Mouse (Mus musculus) hindbrain, embryonic 15.5 days (tissue): ENCODE results near the gene Ciao2a. TPM values are rescaled to one million over a fixed set of nuclear protein-coding genes. Genes with fewer than 3 reads are reported as not detected.

Experiments used
- ATAC-seq: fragments of 200-750 bp; cut with Nextera tagmentation; 2 replicates; pipeline ENCODE4 v1.8.0; 2017; ENCODE audit warnings: low read depth, moderate number of reproducible peaks, moderate TSS enrichment; ENCODE audit not compliant: low FRiP score
- H3K27ac ChIP-seq: fragments of 300-500 bp; sonication (generic); replicated peaks from 2 replicates; pipeline ENCODE4 v1.5.1; 2015; ENCODE audit warnings: mild to moderate bottlenecking, inconsistent platforms
- H3K27me3 ChIP-seq: fragments of 300-500 bp; sonication (generic); 2 replicates; pipeline ENCODE4 v1.6.1; 2015; ENCODE audit warnings: control low read depth, inconsistent platforms
- H3K36me3 ChIP-seq: fragments of 300-500 bp; sonication (generic); 2 replicates; pipeline ENCODE4 v1.6.1; 2015; ENCODE audit warnings: control low read depth, inconsistent platforms
- H3K4me1 ChIP-seq: fragments of 300-500 bp; sonication (generic); replicated peaks from 2 replicates; pipeline ENCODE4 v1.6.1; 2015; ENCODE audit warnings: control low read depth, inconsistent platforms
- H3K4me2 ChIP-seq: fragments of 300-500 bp; sonication (generic); 2 replicates; pipeline ENCODE4 v1.6.1; 2015; ENCODE audit warnings: moderate library complexity, mild to moderate bottlenecking, inconsistent platforms
- H3K4me3 ChIP-seq: fragments of 300-500 bp; sonication (generic); 2 replicates; pipeline ENCODE4 v1.5.1; 2015; ENCODE audit warnings: mild to moderate bottlenecking, inconsistent platforms
- H3K9ac ChIP-seq: fragments of 300-500 bp; sonication (generic); 2 replicates; pipeline ENCODE4 v1.6.1; 2015; ENCODE audit warnings: inconsistent platforms
- H3K9me3 ChIP-seq: fragments of 300-500 bp; sonication (generic); 2 replicates; pipeline ENCODE4 v1.6.1; 2016; ENCODE audit warnings: control low read depth, inconsistent platforms
- WGBS: fragments of 180-500 bp; shearing (Covaris S2); methylation state at CpG from one replicate; pipeline ENCODE4 v1.1.7; 2015; 5-methylcytosine and 5-hydroxymethylcytosine counted together
- polyA plus RNA-seq: library from polyadenylated mRNA; unstranded; fragments of >200 nt; fragmentation: Nextera tagmentation; extraction: Ambion mirVana; gene quantifications from 2 replicates; pipeline ENCODE4 v1.2.1, GENCODE M21; 2015

Gene Ciao2a
- polyA plus RNA-seq, 1 experiment from 2014 or later = 68.5 TPM

DNA sequence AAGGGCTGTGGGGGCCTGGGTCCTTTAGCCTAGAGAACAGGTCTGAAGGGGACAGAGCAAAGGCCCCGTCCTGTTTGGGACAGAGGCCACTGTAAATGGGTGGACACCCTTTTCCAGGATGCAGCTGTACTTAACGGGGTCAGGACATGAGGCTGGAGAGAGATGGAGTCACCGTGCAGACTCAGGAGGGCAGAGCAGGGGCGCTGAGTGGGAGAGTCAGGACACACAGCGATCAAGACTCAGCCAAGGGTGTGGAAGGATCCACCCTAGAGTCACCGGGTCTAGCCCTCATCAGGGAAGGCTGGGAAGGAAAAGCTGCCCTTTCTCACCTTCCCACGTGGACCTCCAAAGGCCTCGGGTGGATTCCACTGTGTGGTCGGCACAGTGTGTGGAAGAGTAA, 25.6 kb downstream of the Ciao2a start:
- H3K9ac ChIP-seq = no peak overlapping the region
- H3K9me3 ChIP-seq = no peaks in the 10 kb centered on the region
- no peak for ATAC-seq
- WGBS = 73% methylated on average over 9 of the region's 9 CpGs
- H3K4me2 ChIP-seq = no peak overlapping the region
- H3K4me1 ChIP-seq = no peaks in the 10 kb centered on the region
- H3K27me3 ChIP-seq = peaks cover 4% of the 10 kb centered on the region; the same call in 1 of the 2 replicates
- no peaks in the 10 kb centered on the region for H3K36me3 ChIP-seq
- no peak overlapping the region for H3K27ac ChIP-seq
- H3K4me3 ChIP-seq = no peak overlapping the region

DNA sequence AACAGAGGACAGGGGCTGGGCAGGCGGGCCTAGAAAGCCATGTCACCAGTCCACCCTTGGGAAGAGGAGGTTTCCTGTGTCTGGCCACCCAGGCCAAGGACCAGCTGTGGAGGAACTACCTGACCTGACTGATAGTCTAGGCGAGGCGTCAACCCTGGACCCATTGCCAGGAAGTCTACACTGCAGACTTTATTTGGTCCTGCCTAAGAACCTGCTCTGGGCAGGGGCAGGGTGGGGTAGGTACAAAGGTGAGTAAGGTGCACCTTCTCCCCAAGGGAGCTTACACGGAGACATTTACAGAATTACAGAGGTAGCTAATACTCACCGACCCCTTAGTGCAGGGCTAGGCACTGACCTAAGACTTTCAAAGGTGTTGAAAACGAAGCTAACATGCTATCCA, 27.2 kb downstream of the Ciao2a start:
- H3K4me2 ChIP-seq = no peak overlapping the region
- no peaks in the 10 kb centered on the region for H3K36me3 ChIP-seq
- peaks cover 4% of the 10 kb centered on the region for H3K4me1 ChIP-seq
- peaks cover 19% of the 10 kb centered on the region for H3K27me3 ChIP-seq
- WGBS = 92% methylated on average over 6 of the region's 6 CpGs
- no peak overlapping the region for H3K4me3 ChIP-seq
- no peak for ATAC-seq
- H3K9ac ChIP-seq = no peak overlapping the region
- H3K27ac ChIP-seq = no peak overlapping the region
- H3K9me3 ChIP-seq = no peaks in the 10 kb centered on the region

DNA sequence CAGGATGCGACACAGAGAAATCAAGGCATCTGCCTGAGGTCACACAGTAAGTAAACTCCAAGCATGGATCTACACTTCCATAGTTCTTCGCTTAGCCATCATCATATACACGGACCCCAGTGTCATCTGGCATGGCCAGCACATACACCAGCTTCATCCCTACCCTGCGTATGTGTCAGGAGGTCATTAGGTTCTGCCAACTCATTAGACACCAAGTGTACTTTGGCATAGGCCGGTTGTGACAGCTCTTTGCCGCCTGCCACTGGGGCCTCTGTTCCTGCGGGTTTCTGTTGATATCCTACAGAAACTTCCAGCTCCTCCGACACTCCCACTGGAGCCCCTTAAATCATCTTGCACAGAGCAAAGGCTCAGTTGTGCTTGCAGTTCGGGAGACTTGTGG, 27.6 kb downstream of the Ciao2a start:
- Histone ChIP-seq H3K4me3 (no peak overlapping the region), H3K27ac (no peak overlapping the region), H3K36me3 (no peaks in the 10 kb centered on the region), H3K4me1 (peaks cover 4% of the 10 kb centered on the region), H3K9ac (no peak overlapping the region), H3K4me2 (no peak overlapping the region), H3K9me3 (no peaks in the 10 kb centered on the region), H3K27me3 (peaks cover 21% of the 10 kb centered on the region)
- ATAC-seq = no peak
- 91% methylated on average over 9 of the region's 9 CpGs for WGBS

DNA sequence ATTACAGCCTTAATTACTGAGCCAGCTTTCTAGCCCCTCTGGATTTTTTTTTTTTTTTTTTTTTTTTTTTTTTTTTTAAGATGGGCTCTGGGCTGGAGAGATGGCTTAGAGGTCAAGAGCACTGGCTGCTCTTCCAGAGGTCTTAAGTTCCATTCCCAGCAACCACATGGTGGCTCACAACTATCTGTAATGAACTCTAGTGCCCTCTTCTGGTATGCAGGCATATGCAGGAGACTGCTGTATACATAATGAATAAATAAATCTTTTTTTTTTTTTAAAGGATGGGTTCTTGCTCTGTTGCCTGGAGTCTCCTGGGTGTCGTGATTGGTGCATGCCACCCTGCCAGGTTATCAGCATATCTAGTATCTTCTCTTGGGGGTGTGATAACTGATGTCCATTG, 29.1 kb downstream of the Ciao2a start:
- no peak overlapping the region for H3K27ac ChIP-seq
- H3K4me1 ChIP-seq = peaks cover 4% of the 10 kb centered on the region
- no peak overlapping the region for H3K9ac ChIP-seq
- ATAC-seq = no peak
- no peak overlapping the region for H3K4me3 ChIP-seq
- H3K4me2 ChIP-seq = no peak overlapping the region
- peaks cover 24% of the 10 kb centered on the region for H3K27me3 ChIP-seq
- H3K36me3 ChIP-seq = no peaks in the 10 kb centered on the region
- 76% methylated on average over 1 of the region's 1 CpGs for WGBS
- no peaks in the 10 kb centered on the region for H3K9me3 ChIP-seq

DNA sequence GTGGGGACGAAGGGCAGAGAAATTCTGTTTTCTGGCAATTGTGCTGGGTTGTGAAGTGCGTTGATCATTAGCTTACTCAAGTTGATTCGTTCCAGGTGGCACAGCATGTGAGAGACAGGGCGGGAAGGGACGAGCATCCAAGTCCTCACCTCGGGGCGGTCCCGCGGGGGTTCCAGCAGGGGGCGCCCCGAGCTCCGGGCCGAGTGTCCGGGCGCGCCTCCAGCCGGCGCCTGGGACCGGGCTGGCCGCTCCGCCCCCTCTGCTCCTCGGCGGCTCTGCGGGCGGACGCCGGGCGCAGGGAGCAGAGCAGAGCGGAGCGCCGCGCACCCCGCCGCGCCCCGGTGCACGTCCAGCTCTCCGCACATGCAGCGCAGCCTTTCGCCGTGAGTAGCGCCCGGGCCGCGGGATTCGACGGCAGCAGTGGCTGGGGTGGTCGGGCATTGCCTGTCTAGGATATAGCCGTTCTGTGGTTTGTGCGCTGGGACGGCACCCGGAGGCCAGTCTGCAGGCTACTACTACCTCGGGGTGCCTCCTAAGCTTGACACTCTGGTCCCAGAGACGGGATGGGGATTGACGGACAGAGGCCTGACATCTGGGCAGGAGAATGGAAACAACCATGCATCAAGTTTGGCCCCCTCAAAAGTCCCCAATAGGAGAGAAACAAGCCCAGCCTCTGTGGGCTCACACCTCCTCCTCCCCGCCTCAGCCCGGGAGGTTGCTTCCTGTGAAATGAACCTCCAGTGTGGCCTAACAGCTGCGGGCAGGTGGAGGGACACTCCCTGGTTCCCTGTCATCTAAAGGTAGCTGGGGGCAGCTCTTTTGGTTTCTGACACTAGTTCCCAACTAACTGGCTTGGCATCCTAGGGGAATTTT, 31.8 kb downstream of the Ciao2a start, which contains the start of gene Dapk2:
Gene Dapk2 (plus strand): TSS at position 266 of the 873 bp plus-strand sequence.
- 2% methylated on average over 58 of the region's 58 CpGs for WGBS
- Histone ChIP-seq H3K4me3 (peak within 1 kb of the TSS; percentile 36), H3K9ac (0 out of 2 replicates have a peak within 1 kb of the TSS, but pooled peaks have one; percentile 21)

DNA sequence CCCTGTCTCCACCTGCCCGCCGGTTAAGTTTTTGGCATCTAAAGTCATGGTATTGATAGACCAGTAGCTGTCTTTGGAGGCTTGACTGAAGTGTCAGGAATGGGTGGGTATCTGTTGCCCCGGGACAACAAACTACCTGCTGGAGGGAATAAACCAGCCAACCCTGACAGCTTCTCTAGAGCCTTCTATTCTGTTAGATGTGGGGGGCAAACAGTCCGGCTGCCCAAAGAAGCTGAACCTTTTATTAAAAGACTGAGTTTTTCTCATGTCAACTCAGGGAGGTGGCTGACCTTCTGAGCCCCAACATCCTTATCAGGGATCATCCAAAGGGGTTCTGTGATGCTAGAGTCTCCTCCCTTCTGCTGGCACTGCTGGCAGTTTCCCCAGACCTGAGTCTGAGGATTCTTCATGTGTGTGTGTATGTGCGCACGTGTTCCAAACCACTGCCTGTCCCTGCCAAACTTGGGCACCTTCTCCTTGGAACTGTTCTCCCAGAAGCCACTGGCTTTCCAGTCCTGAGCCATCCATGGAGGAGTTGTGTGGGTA, 32.5 kb downstream of the Ciao2a start:
- peaks cover 4% of the 10 kb centered on the region for H3K4me1 ChIP-seq
- peaks cover 24% of the 10 kb centered on the region for H3K27me3 ChIP-seq
- no peak overlapping the region for H3K4me2 ChIP-seq
- H3K36me3 ChIP-seq = no peaks in the 10 kb centered on the region
- H3K9me3 ChIP-seq = no peaks in the 10 kb centered on the region
- ATAC-seq = no peak
- no peak overlapping the region for H3K4me3 ChIP-seq
- WGBS = 90% methylated on average over 6 of the region's 6 CpGs
- H3K27ac ChIP-seq = no peak overlapping the region
- no peak overlapping the region for H3K9ac ChIP-seq

More for the DNA sequence above, 31.8 kb downstream of the Ciao2a start, which contains the start of gene Dapk2:
- no peaks in the 10 kb centered on the region for H3K36me3 ChIP-seq
- H3K4me1 ChIP-seq = peaks cover 4% of the 10 kb centered on the region
- H3K9me3 ChIP-seq = no peaks in the 10 kb centered on the region
- peak; percentile 78; the same call in 1 of the 2 replicates for ATAC-seq
- no peak within 1 kb of the TSS for H3K27ac ChIP-seq
- peaks cover 24% of the 10 kb centered on the region for H3K27me3 ChIP-seq
- peak within 1 kb of the TSS; percentile 58 for H3K4me2 ChIP-seq

DNA sequence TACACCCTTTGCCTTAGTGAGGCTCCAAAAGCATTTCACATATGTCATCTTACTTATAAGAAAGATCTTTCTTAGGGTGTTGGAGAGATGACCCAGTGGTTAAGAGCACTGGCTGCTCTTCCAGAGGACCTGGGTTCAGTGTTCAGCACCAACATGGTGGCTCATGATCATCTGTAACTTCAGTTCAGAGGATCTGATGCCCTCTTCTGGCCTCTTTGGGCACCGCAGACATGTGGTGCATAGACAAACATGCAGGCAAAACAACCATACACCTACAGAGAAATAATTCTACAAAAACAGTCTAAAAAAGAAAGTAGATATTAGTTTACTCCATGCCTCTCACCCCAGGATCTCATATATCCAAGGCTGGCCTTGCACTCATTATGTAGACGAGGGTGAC, 33.7 kb downstream of the Ciao2a start:
- Histone ChIP-seq H3K4me1 (peaks cover 4% of the 10 kb centered on the region), H3K27ac (no peak overlapping the region), H3K36me3 (no peaks in the 10 kb centered on the region), H3K27me3 (peaks cover 24% of the 10 kb centered on the region), H3K9me3 (no peaks in the 10 kb centered on the region), H3K4me3 (no peak overlapping the region), H3K4me2 (no peak overlapping the region), H3K9ac (no peak overlapping the region)
- 96% methylated on average over 2 of the region's 2 CpGs for WGBS
- no peak for ATAC-seq

DNA sequence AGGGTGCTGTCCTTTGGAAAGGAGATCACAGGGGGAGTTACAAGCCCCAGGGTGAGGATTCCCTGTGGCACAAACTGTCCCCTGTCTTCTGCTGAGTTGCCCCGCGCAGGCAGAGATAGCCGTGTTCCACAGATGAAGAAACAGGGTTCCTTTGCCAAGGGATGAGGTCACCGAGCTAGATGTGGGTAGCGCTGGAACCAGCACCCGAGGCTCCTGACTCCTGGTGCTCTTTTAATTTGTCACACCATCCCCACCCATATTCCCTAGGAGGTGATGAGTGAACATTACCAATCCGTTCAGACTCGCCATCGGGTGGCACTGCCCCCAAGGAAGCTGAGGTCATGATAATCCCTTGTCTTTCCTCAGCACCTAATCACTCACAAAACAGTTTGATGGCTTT, 36.6 kb downstream of the Ciao2a start:
- no peak for ATAC-seq
- Histone ChIP-seq H3K36me3 (no peaks in the 10 kb centered on the region), H3K27ac (no peak overlapping the region), H3K4me2 (no peak overlapping the region), H3K4me3 (no peak overlapping the region), H3K4me1 (peaks cover 3% of the 10 kb centered on the region), H3K27me3 (peaks cover 11% of the 10 kb centered on the region), H3K9me3 (no peaks in the 10 kb centered on the region), H3K9ac (no peak overlapping the region)
- 85% methylated on average over 9 of the region's 9 CpGs for WGBS

DNA sequence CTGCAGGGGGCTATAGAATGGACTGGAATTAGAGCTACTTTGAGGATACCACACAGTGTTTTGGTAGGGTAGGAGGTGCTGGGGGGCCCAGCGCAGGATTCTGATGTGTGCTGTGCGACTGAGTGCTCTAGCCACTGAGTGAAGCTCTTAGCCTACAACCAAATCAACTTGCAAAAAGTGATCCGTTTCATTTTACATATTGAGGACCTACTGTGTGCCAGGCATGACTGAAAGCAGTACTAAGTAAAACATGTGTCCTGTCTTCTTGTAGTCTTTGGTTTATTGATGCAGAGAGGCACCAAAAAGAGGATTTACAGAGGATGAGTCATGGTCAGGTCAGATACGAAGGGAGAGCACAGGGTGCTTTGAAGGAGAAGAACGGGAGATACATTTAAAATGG, 40.8 kb downstream of the Ciao2a start:
- no peak overlapping the region for H3K27ac ChIP-seq
- no peak overlapping the region for H3K4me2 ChIP-seq
- H3K9me3 ChIP-seq = no peaks in the 10 kb centered on the region
- H3K4me1 ChIP-seq = no peaks in the 10 kb centered on the region; the same call in 1 of the 2 replicates
- no peak overlapping the region for H3K9ac ChIP-seq
- no peak for ATAC-seq
- H3K4me3 ChIP-seq = no peak overlapping the region
- no peaks in the 10 kb centered on the region for H3K27me3 ChIP-seq
- H3K36me3 ChIP-seq = no peaks in the 10 kb centered on the region
- 86% methylated on average over 5 of the region's 5 CpGs for WGBS

DNA sequence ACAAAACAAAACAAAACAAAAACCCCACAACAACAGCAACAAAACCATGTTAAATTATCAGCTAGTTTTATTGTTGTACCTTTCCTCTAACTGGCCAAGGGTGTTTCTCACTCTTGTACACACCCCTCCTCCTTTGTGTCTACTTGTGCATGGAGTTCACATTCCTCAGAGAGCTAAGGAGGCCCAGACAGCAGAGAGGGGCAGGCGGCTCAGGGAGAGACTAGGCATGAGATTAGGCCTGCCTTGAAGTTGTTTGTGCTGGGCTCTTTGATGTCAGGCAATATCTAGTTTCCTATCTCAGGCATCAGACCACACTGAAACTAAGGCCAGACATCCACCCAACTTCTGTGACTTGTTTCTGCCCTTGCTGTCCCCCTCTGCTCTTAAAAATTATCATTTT, 41.8 kb downstream of the Ciao2a start:
- Histone ChIP-seq H3K36me3 (no peaks in the 10 kb centered on the region), H3K9ac (no peak overlapping the region), H3K4me1 (no peaks in the 10 kb centered on the region; the same call in 1 of the 2 replicates), H3K27me3 (no peaks in the 10 kb centered on the region), H3K9me3 (no peaks in the 10 kb centered on the region), H3K27ac (no peak overlapping the region), H3K4me2 (no peak overlapping the region), H3K4me3 (no peak overlapping the region)
- 20% methylated on average over 1 of the region's 1 CpGs for WGBS
- no peak for ATAC-seq

DNA sequence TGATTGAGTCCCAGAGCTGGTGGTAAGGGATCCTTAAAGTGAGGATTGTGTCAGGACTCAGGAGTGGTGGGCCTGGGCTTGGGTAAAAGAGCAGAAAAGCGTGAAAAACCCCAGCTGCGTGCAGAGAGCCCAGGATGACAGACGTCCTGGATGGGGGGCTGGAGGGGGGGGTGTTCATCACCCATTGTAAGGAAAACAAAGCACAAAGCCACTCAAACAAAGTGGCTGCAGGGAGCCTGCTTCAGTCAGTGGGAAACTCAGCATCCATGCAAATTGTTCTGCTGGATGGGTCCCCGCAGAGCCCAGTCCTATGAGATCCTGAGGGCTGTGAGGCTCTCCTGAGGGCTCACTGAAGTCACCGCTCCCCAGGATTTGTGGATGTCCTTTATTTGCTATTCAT, 44.1 kb downstream of the Ciao2a start:
- H3K9me3 ChIP-seq = no peaks in the 10 kb centered on the region
- no peak overlapping the region for H3K4me2 ChIP-seq
- H3K4me3 ChIP-seq = no peak overlapping the region
- no peaks in the 10 kb centered on the region for H3K36me3 ChIP-seq
- no peak for ATAC-seq
- no peak overlapping the region for H3K9ac ChIP-seq
- no peaks in the 10 kb centered on the region; the same call in 1 of the 2 replicates for H3K4me1 ChIP-seq
- WGBS = 13% methylated on average over 5 of the region's 5 CpGs
- no peaks in the 10 kb centered on the region for H3K27me3 ChIP-seq
- H3K27ac ChIP-seq = no peak overlapping the region

DNA sequence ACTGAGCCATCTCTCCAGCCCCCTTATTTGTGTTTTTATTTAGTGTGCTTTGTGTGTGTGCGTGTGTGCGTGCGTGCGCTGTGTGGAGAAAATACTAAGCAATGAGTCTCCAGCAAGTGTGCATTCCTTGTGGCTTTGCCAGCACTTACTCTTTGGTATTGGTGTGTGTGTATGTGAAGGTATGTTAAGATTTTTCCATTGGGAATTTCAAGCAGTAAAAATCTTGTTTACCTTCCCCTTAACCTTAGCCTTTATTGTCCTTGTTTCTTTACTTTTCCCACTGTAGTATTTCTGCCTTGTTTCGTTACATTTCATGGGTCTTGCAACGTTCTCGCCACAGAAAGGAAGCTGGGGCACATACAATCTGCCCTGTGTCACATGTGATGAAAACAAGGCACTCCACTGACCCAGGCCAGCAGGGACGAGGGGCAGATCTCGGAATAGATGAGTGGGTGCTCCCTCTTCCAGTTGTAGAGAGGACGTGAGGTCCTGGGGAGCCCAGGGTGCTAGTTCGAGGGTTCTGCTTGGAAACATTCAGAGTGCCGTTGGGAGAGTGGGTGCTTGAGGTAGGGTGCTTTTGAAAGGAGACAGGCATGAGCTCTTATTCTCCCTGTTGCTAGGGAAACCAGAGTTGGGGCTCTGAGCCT, 45.0 kb downstream of the Ciao2a start:
- 47% methylated on average over 12 of the region's 12 CpGs for WGBS
- H3K9ac ChIP-seq = no peak overlapping the region
- no peak overlapping the region for H3K4me2 ChIP-seq
- no peaks in the 10 kb centered on the region for H3K27me3 ChIP-seq
- H3K4me1 ChIP-seq = no peaks in the 10 kb centered on the region; the same call in 1 of the 2 replicates
- no peaks in the 10 kb centered on the region for H3K9me3 ChIP-seq
- H3K27ac ChIP-seq = no peak overlapping the region
- no peaks in the 10 kb centered on the region for H3K36me3 ChIP-seq
- H3K4me3 ChIP-seq = no peak overlapping the region
- ATAC-seq = no peak
